Mouse (Mus musculus): ENCODE data around the gene Ugt1a6b.

DNA sequence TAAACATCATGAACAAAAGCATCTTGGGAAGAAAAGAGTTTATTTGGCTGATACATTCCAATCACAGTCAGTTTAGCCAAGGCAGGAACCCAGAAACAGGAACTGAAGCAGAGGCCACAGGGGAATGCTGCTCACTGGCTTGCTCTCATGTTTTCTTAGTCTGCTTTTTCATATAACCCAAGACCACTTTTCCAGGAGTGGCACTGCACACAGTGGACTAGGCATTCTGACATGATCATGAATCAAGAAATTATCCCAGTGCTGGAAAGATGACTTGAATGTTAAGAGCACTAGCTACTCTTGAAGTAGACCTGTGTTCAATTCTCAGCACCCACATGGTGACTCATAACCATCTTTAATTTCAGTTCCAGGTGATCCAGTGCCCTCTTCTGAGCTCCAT, 122.7 kb downstream of the Ugt1a6b start:
- TF ChIP-seq POLR2A (IDR thresholded peaks at IDR 0.05; ENCODE audit: borderline replicate concordance, extremely low read depth, insufficient read depth, insufficient read length, poor library complexity, severe bottlenecking) (no peak), CTCF (IDR thresholded peaks at IDR 0.05; ENCODE audit: borderline replicate concordance, extremely low read depth, insufficient read depth, insufficient read length) (no peak)
